Mouse (Mus musculus): ENCODE measurements around the gene Hist3h2a.

DNA sequence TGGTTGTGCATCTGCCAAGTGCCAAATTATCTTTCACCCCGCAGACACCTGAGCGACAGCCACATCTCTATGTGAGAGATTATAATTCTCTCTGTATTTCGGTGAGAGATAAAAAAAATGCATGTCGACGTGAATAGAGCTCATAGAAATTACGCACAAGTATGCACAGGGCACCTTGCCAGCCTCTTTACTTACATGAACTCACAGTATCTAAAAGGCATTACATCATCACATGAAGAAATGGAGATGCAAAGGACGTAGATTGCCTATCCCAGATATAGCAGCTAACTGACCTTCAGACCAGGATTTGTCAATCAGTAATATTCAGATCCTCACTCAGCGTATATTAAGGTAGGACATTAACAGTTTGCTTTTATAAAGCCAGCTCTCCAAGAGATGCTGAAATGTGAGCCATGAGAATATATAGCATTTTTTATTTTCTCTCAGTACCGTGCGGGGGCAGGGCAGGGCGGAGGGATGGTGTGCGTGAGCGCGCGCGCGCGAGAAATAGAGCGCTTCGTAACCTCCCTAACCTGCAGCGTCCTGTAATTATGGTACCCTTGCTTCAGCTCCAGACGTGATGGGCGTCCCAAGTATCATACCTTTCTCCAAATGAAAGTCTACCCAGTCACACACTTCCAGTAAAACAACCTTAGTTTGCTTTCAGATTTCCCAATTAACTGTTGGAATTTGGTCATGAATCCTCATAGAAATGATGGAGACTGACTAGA, 6.5 kb upstream of the Hist3h2a start:
- TF ChIP-seq CTCF (IDR thresholded peaks at IDR 0.05; ENCODE audit: borderline replicate concordance, extremely low read depth, insufficient read depth, insufficient read length) = no peak
- TF ChIP-seq POLR2A (IDR thresholded peaks at IDR 0.05; ENCODE audit: borderline replicate concordance, extremely low read depth, insufficient read depth, insufficient read length, poor library complexity, severe bottlenecking) = no peak
